Mouse (Mus musculus) ovary, postnatal 36 days (tissue): Measurements from ENCODE around the gene Atf7.
"Not testable (repeated sequence)": the region's sequence is repeated elsewhere in the genome, so short reads cannot be mapped to it uniquely, and the experiment has no call there.

Experiments used
- DNase-seq: peaks from one replicate; pipeline ENCODE4 v3.0.0; 2022; ENCODE audit warnings: low spot score, mixed read lengths

The Atf7 gene

GRCm38 (mm10) chr15:102624970-102625686 lies at the start of gene Atf7, which contains the start of gene Gm28047:
Gene Atf7, minus strand, starts transcription at chr15:102625464.
Gene Gm28047, minus strand, starts transcription at chr15:102625067.
- DNase-seq: peak; percentile 99

GRCm38 (mm10) chr15:102673548-102673947 lies 48.3 kb upstream of the Atf7 start:
- DNase-seq: peak; percentile 52

GRCm38 (mm10) chr15:102672215-102673071 lies 47.2 kb upstream of the Atf7 start, which contains the start of gene Atp5g2:
Gene Atp5g2, minus strand, starts transcription at chr15:102672352.
- DNase-seq: peak; percentile 53

- DNase-seq: peak; percentile 89
Measured at GRCm38 (mm10) chr15:102671721-102672214, 46.5 kb upstream of the Atf7 start.

GRCm38 (mm10) chr15:102670767-102671575 lies 45.7 kb upstream of the Atf7 start:
- peak; percentile 97 for DNase-seq

- DNase-seq: no peak
Measured at GRCm38 (mm10) chr15:102670281-102670680, 45.0 kb upstream of the Atf7 start.

- no peak for DNase-seq
Measured at GRCm38 (mm10) chr15:102669571-102669970, 44.3 kb upstream of the Atf7 start.

GRCm38 (mm10) chr15:102665494-102665893 lies 40.2 kb upstream of the Atf7 start:
- DNase-seq: peak; percentile 25

GRCm38 (mm10) chr15:102663825-102664224 lies 38.6 kb upstream of the Atf7 start:
- DNase-seq: no peak

- DNase-seq: not testable (repeated sequence)
Measured at GRCm38 (mm10) chr15:102662601-102663000, 37.3 kb upstream of the Atf7 start.

- DNase-seq: no peak
Measured at GRCm38 (mm10) chr15:102657926-102658381, 32.7 kb upstream of the Atf7 start.

- DNase-seq: peak; percentile 14
Measured at GRCm38 (mm10) chr15:102656658-102657057, 31.4 kb upstream of the Atf7 start.

GRCm38 (mm10) chr15:102651928-102652660 lies 26.8 kb upstream of the Atf7 start:
- DNase-seq: not testable (repeated sequence)

- DNase-seq: no peak
Measured at GRCm38 (mm10) chr15:102651107-102651506, 25.8 kb upstream of the Atf7 start.

- no peak for DNase-seq
Measured at GRCm38 (mm10) chr15:102635817-102636216, 10.6 kb upstream of the Atf7 start.

- no peak for DNase-seq
Measured at GRCm38 (mm10) chr15:102634684-102635083, 9.4 kb upstream of the Atf7 start.

GRCm38 (mm10) chr15:102625687-102626055 lies 407 bp upstream of the Atf7 start:
- DNase-seq: no peak

- DNase-seq: peak; percentile 16
Measured at GRCm38 (mm10) chr15:102624291-102624969, 834 bp downstream of the Atf7 start.

GRCm38 (mm10) chr15:102623121-102623520 lies 2.1 kb downstream of the Atf7 start:
- no peak for DNase-seq

GRCm38 (mm10) chr15:102622536-102622935 lies 2.7 kb downstream of the Atf7 start:
- no peak for DNase-seq
